Mouse (Mus musculus) frontal cortex, adult (tissue): ENCODE data around the gene Sash1.

Experiments
- ATAC-seq: cut with Nextera tagmentation; 2 replicates; pipeline ENCODE4 v1.9.2; 2017; ENCODE audit warnings: mild to moderate bottlenecking, moderate library complexity, mixed read lengths; ENCODE audit not compliant: low TSS enrichment

Sash1 gene

GRCm38 (mm10) chr10:8792412-8792811 is 93.5 kb downstream of the Sash1 start:
- peak; percentile 35; the same call in 1 of the 2 replicates for ATAC-seq

GRCm38 (mm10) chr10:8789096-8789495 is 96.8 kb downstream of the Sash1 start:
- ATAC-seq = no peak

- 0 out of 2 replicates have a peak, but pooled peaks have one; percentile 23 for ATAC-seq
Measured at GRCm38 (mm10) chr10:8787221-8787620, 98.6 kb downstream of the Sash1 start.

- no peak for ATAC-seq
Measured at GRCm38 (mm10) chr10:8785451-8786145, 100.3 kb downstream of the Sash1 start.

- ATAC-seq = peak; percentile 62
Measured at GRCm38 (mm10) chr10:8781876-8782372, 103.9 kb downstream of the Sash1 start.

GRCm38 (mm10) chr10:8779842-8780241 is 106.0 kb downstream of the Sash1 start:
- no peak for ATAC-seq

GRCm38 (mm10) chr10:8778845-8779244 is 107.0 kb downstream of the Sash1 start:
- no peak for ATAC-seq

GRCm38 (mm10) chr10:8777552-8778253 is 108.2 kb downstream of the Sash1 start:
- no peak for ATAC-seq

GRCm38 (mm10) chr10:8776791-8777190 is 109.1 kb downstream of the Sash1 start:
- no peak for ATAC-seq

- no peak for ATAC-seq
Measured at GRCm38 (mm10) chr10:8775794-8776193, 110.1 kb downstream of the Sash1 start.

- no peak for ATAC-seq
Measured at GRCm38 (mm10) chr10:8772464-8773209, 113.2 kb downstream of the Sash1 start.

- ATAC-seq = no peak
Measured at GRCm38 (mm10) chr10:8770931-8771653, 114.8 kb downstream of the Sash1 start.

GRCm38 (mm10) chr10:8768654-8769053 is 117.2 kb downstream of the Sash1 start:
- no peak for ATAC-seq

GRCm38 (mm10) chr10:8767381-8767780 is 118.5 kb downstream of the Sash1 start:
- no peak for ATAC-seq

GRCm38 (mm10) chr10:8765922-8766522 is 119.8 kb downstream of the Sash1 start:
- no peak for ATAC-seq

GRCm38 (mm10) chr10:8762771-8763170 is 123.1 kb downstream of the Sash1 start:
- no peak for ATAC-seq

- ATAC-seq = peak; percentile 31; the same call in 1 of the 2 replicates
Measured at GRCm38 (mm10) chr10:8762209-8762701, 123.6 kb downstream of the Sash1 start.

GRCm38 (mm10) chr10:8761656-8762055 is 124.2 kb downstream of the Sash1 start:
- ATAC-seq = peak; percentile 94

GRCm38 (mm10) chr10:8760598-8760997 is 125.3 kb downstream of the Sash1 start:
- ATAC-seq = peak; percentile 53; the same call in 1 of the 2 replicates

- no peak for ATAC-seq
Measured at GRCm38 (mm10) chr10:8759228-8759627, 126.6 kb downstream of the Sash1 start.

GRCm38 (mm10) chr10:8757429-8757931 is 128.4 kb downstream of the Sash1 start:
- ATAC-seq = peak; percentile 14; the same call in 1 of the 2 replicates
